Mouse (Mus musculus): ENCODE data around the gene Ets2. TPM values are rescaled to one million over a fixed set of nuclear protein-coding genes. Genes with fewer than 3 reads are reported as not detected.
A peak's percentile ranks its signal among the peaks of the same experiment; 100 is the strongest.

The Ets2 gene
- polyA plus RNA-seq, 1 experiment from 2014 or later: 110 TPM

GRCm38 (mm10) chr16:95668151-95668993 lies 33.5 kb upstream of the Ets2 start:
- 73% methylated on average over 19 of the region's 19 CpGs for WGBS
- no peak overlapping the region for H3K27ac ChIP-seq
- DNase-seq (ENCODE audit: low spot score): no peak
- no peaks in the 10 kb centered on the region for H3K36me3 ChIP-seq
- H3K4me3 ChIP-seq: no peak overlapping the region
- H3K9me3 ChIP-seq (replicated peaks): no peaks in the 10 kb centered on the region
- H3K27me3 ChIP-seq (ENCODE audit: low read depth, poor library complexity, severe bottlenecking): no peaks in the 10 kb centered on the region
- H3K4me1 ChIP-seq: peaks cover 30% of the 10 kb centered on the region

DNA sequence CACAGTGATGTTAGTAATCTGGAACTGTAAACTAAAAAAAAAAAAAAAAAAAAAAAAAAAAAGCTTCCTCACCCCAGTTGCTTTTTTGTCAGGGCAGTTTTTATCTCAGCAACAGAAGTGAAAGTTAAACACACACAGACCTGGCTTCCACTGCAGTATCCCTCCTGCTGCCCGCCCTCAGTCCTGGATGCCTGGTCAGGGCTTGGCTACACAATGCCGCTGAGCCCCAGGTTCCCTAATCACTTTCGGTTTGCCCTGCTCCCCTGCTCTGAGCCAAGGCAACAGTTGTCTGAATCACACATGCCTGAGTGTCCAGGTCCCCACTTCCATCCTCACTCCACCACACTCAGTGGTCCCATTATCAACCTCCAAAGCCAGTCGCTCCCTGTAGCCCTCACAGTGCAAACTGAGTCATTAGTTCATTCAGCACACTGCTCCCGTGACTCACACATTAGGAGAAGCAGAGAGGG lies 27.4 kb upstream of the Ets2 start:
- Histone ChIP-seq H3K27ac (peak overlapping the region; percentile 82), H3K36me3 (no peaks in the 10 kb centered on the region), H3K4me3 (no peak overlapping the region; the same call in 1 of the 2 replicates)

GRCm38 (mm10) chr16:95675212-95675611 lies 26.7 kb upstream of the Ets2 start:
- peak overlapping the region; percentile 82; the same call in 1 of the 2 replicates for H3K27ac ChIP-seq

More for the DNA sequence above, 27.4 kb upstream of the Ets2 start:
- Histone ChIP-seq H3K9me3 (replicated peaks) (no peaks in the 10 kb centered on the region), H3K4me1 (peaks cover 33% of the 10 kb centered on the region), H3K27me3 (ENCODE audit: low read depth, poor library complexity, severe bottlenecking) (no peaks in the 10 kb centered on the region)
- WGBS: 40% methylated on average over 5 of the region's 5 CpGs
- peak; percentile 54 for DNase-seq (ENCODE audit: low spot score)

GRCm38 (mm10) chr16:95676668-95677067 lies 25.2 kb upstream of the Ets2 start:
- H3K36me3 ChIP-seq: no peaks in the 10 kb centered on the region
- no peaks in the 10 kb centered on the region for H3K27me3 ChIP-seq (ENCODE audit: low read depth, poor library complexity, severe bottlenecking)
- no peak overlapping the region for H3K4me3 ChIP-seq
- WGBS: 68% methylated on average over 3 of the region's 3 CpGs
- no peak overlapping the region for H3K27ac ChIP-seq
- peaks cover 33% of the 10 kb centered on the region for H3K4me1 ChIP-seq
- no peaks in the 10 kb centered on the region for H3K9me3 ChIP-seq (replicated peaks)
- DNase-seq (ENCODE audit: low spot score): no peak

More at GRCm38 (mm10) chr16:95675212-95675611, 26.7 kb upstream of the Ets2 start:
- no peak overlapping the region for H3K4me3 ChIP-seq
- no peaks in the 10 kb centered on the region for H3K9me3 ChIP-seq (replicated peaks)
- 63% methylated on average over 11 of the region's 11 CpGs for WGBS
- no peaks in the 10 kb centered on the region for H3K36me3 ChIP-seq
- no peak for DNase-seq (ENCODE audit: low spot score)
- H3K27me3 ChIP-seq (ENCODE audit: low read depth, poor library complexity, severe bottlenecking): no peaks in the 10 kb centered on the region
- peaks cover 33% of the 10 kb centered on the region for H3K4me1 ChIP-seq

DNA sequence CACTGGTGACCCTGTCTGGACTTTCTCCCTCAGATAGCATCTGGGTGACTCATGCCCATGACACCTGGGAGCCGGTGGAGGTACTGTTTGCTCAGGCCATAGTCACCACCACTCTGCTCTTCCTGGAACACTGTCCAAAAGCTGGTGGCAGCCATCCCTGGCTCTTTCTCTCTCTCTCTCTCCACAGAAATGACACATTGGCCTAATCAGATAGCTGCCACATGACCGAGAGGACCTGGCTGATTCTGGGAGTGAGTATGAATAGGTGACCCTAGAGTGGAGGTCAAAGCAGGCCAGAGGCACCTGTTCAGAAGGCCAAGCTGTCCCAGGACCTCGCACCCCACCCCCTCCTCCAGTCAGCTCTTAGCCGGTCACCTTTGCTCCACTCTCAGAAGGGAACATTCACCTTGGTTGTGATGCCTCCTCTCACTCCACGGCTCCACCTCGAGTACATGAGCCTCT lies 19.4 kb upstream of the Ets2 start:
- H3K4me1 ChIP-seq: peaks cover 31% of the 10 kb centered on the region
- DNase-seq (ENCODE audit: low spot score): no peak
- no peaks in the 10 kb centered on the region for H3K27me3 ChIP-seq (ENCODE audit: low read depth, poor library complexity, severe bottlenecking)
- H3K36me3 ChIP-seq: no peaks in the 10 kb centered on the region
- no peaks in the 10 kb centered on the region for H3K9me3 ChIP-seq (replicated peaks)
- no peak overlapping the region for H3K4me3 ChIP-seq
- WGBS: 91% methylated on average over 6 of the region's 6 CpGs
- H3K27ac ChIP-seq: 0 out of 2 replicates have a peak overlapping the region, but pooled peaks have one; percentile 14

GRCm38 (mm10) chr16:95685807-95686206 lies 16.1 kb upstream of the Ets2 start:
- H3K4me3 ChIP-seq: no peak overlapping the region
- H3K36me3 ChIP-seq: no peaks in the 10 kb centered on the region
- peaks cover 38% of the 10 kb centered on the region for H3K4me1 ChIP-seq
- no peaks in the 10 kb centered on the region for H3K9me3 ChIP-seq (replicated peaks)
- no peaks in the 10 kb centered on the region for H3K27me3 ChIP-seq (ENCODE audit: low read depth, poor library complexity, severe bottlenecking)
- H3K27ac ChIP-seq: 0 out of 2 replicates have a peak overlapping the region, but pooled peaks have one; percentile 26
- DNase-seq (ENCODE audit: low spot score): no peak
- WGBS: 19% methylated on average over 2 of the region's 2 CpGs

DNA sequence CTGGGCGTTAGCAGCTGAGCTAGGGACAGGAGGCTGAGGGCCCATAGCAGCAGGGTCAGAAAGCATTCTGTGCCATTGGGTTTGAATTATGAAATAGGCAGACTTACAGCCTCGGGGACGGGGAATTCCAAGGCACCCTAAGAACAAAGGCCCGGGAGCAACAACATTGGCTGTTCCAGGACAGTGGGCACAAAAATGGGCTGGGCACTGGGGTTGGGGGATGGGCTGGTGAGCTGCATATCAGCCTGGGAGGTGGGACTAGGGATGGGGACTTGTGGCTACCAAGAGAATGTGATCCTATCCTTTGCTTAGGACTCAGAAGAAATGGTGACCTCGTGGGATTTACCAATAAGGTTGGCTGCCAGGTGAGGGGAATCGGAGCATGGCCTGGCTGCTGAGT lies 15.6 kb upstream of the Ets2 start:
- Histone ChIP-seq H3K4me1 (peaks cover 38% of the 10 kb centered on the region), H3K4me3 (no peak overlapping the region), H3K27me3 (ENCODE audit: low read depth, poor library complexity, severe bottlenecking) (no peaks in the 10 kb centered on the region), H3K9me3 (replicated peaks) (no peaks in the 10 kb centered on the region), H3K27ac (peak overlapping the region; percentile 26; the same call in 1 of the 2 replicates), H3K36me3 (no peaks in the 10 kb centered on the region)
- WGBS: 78% methylated on average over 6 of the region's 6 CpGs
- no peak for DNase-seq (ENCODE audit: low spot score)

- no peak overlapping the region for H3K4me3 ChIP-seq
- H3K4me1 ChIP-seq: peaks cover 38% of the 10 kb centered on the region
- DNase-seq (ENCODE audit: low spot score): no peak
- no peaks in the 10 kb centered on the region for H3K9me3 ChIP-seq (replicated peaks)
- H3K36me3 ChIP-seq: no peaks in the 10 kb centered on the region
- 96% methylated on average over 8 of the region's 8 CpGs for WGBS
- no peaks in the 10 kb centered on the region for H3K27me3 ChIP-seq (ENCODE audit: low read depth, poor library complexity, severe bottlenecking)
- no peak overlapping the region for H3K27ac ChIP-seq
Measured at GRCm38 (mm10) chr16:95686901-95687300, 15.0 kb upstream of the Ets2 start.

- Histone ChIP-seq H3K27ac (0 out of 2 replicates have a peak overlapping the region, but pooled peaks have one; percentile 14), H3K4me1 (peaks cover 40% of the 10 kb centered on the region), H3K36me3 (no peaks in the 10 kb centered on the region), H3K4me3 (no peak overlapping the region), H3K9me3 (replicated peaks) (no peaks in the 10 kb centered on the region), H3K27me3 (ENCODE audit: low read depth, poor library complexity, severe bottlenecking) (no peaks in the 10 kb centered on the region)
- DNase-seq (ENCODE audit: low spot score): no peak
- 72% methylated on average over 4 of the region's 4 CpGs for WGBS
Measured at GRCm38 (mm10) chr16:95688010-95688409, 13.9 kb upstream of the Ets2 start.

DNA sequence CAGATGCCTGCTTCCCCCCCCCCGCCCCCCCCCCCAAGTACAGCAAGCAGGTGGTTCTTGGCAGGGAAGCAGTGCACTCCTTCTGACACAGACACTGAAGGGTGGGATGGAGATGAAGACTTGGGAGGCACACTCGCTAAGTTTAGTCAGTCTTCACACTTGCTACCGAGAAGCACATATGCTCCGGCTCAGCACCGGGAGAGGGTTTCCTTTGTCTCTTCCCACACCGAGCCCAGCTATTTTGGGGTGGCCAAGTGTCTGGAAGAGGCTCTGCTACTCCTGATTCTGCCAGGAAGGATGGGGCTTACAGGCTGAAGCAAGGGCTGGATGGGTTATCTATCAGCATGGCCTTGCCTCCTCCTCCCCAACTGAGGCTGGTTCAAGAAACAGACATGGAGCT lies 5.3 kb upstream of the Ets2 start:
- 35% methylated on average over 6 of the region's 6 CpGs for WGBS
- H3K4me1 ChIP-seq: peaks cover 53% of the 10 kb centered on the region
- no peaks in the 10 kb centered on the region for H3K36me3 ChIP-seq
- peak overlapping the region; percentile 10 for H3K27ac ChIP-seq
- no peaks in the 10 kb centered on the region for H3K27me3 ChIP-seq (ENCODE audit: low read depth, poor library complexity, severe bottlenecking)
- H3K9me3 ChIP-seq (replicated peaks): no peaks in the 10 kb centered on the region
- H3K4me3 ChIP-seq: no peak overlapping the region
- DNase-seq (ENCODE audit: low spot score): no peak

DNA sequence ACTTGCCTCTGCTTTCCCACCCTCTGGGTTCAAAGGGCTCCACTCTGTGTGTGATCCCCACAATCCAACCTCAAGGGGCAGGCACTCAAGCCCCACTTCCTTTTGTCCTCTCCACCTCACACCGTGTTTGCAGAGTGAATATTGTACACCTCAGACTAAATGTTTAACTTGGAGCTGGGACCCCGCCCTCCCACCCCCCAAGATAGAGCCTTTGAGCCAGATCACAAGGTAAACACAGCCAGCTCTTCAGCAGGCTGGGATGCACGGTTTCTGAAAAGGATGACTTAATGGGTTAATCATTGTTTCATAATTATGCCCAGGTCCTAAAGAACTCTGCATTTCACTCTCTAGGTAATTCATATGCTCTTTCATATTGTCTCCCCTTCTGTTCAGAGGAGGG lies 2.2 kb upstream of the Ets2 start:
- no peak overlapping the region for H3K4me3 ChIP-seq
- H3K36me3 ChIP-seq: peaks cover 8% of the 10 kb centered on the region
- no peak for DNase-seq (ENCODE audit: low spot score)
- no peaks in the 10 kb centered on the region for H3K9me3 ChIP-seq (replicated peaks)
- H3K27me3 ChIP-seq (ENCODE audit: low read depth, poor library complexity, severe bottlenecking): no peaks in the 10 kb centered on the region
- WGBS: 65% methylated on average over 3 of the region's 3 CpGs
- peaks cover 61% of the 10 kb centered on the region for H3K4me1 ChIP-seq
- peak overlapping the region; percentile 100 for H3K27ac ChIP-seq

- Histone ChIP-seq H3K4me3 (no peak overlapping the region), H3K9me3 (replicated peaks) (no peaks in the 10 kb centered on the region), H3K4me1 (peaks cover 65% of the 10 kb centered on the region), H3K36me3 (peaks cover 13% of the 10 kb centered on the region), H3K27ac (peak overlapping the region; percentile 100), H3K27me3 (ENCODE audit: low read depth, poor library complexity, severe bottlenecking) (no peaks in the 10 kb centered on the region)
- DNase-seq (ENCODE audit: low spot score): no peak
- WGBS: 59% methylated on average over 7 of the region's 7 CpGs
Measured at GRCm38 (mm10) chr16:95700224-95700623, 1.7 kb upstream of the Ets2 start.

All from limb, embryonic 10.5 days (tissue).